Mouse (Mus musculus): ENCODE results near the gene Tiparp. TPM values are rescaled to one million over a fixed set of nuclear protein-coding genes. Genes with fewer than 3 reads are reported as not detected.

Tiparp gene
- polyA plus RNA-seq, 1 experiment = 6.6 TPM

DNA sequence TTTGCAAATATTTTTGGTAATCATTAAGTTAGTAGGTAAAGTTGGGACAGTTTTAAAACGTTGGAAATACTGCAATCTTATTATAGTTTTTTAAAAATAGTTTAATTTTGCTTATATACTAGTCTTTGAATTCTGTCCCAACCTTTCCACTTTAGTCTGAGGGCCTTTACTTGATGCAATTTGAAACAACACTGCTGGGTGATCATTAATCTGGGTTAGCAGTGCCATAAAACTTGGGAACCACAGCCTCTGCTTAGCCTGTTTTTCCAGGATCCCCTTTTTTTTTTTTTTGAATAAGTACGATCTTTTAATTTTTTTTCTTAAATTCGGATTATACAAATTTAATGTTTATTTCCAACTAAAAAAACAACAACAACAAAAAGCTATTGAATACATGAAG lies 1.0 kb upstream of the Tiparp start:
- WGBS = 44% methylated on average over 3 of the region's 3 CpGs
- no peaks in the 10 kb centered on the region for H3K4me1 ChIP-seq (replicated peaks; ENCODE audit: control insufficient read depth, insufficient read depth, low read length)
- TF ChIP-seq POLR2A (IDR thresholded peaks at IDR 0.05; ENCODE audit: control insufficient read depth, extremely low read depth, insufficient read depth, low read length, poor library complexity) = no peak
- TF ChIP-seq CTCF (IDR thresholded peaks at IDR 0.05; ENCODE audit: borderline replicate concordance, control insufficient read depth, extremely low read depth, insufficient read depth, low read length, poor library complexity) = no peak
- no peak overlapping the region for H3K4me3 ChIP-seq (ENCODE audit: control insufficient read depth, insufficient read depth, low read length)
- H3K36me3 ChIP-seq (ENCODE audit: control insufficient read depth, insufficient read depth, low read length) = no peaks in the 10 kb centered on the region
- H3K27ac ChIP-seq (ENCODE audit: control insufficient read depth, insufficient read depth, low read length) = no peak overlapping the region
- no peak for DNase-seq
- H3K27me3 ChIP-seq (ENCODE audit: control insufficient read depth, insufficient read depth, low read length) = no peaks in the 10 kb centered on the region

DNA sequence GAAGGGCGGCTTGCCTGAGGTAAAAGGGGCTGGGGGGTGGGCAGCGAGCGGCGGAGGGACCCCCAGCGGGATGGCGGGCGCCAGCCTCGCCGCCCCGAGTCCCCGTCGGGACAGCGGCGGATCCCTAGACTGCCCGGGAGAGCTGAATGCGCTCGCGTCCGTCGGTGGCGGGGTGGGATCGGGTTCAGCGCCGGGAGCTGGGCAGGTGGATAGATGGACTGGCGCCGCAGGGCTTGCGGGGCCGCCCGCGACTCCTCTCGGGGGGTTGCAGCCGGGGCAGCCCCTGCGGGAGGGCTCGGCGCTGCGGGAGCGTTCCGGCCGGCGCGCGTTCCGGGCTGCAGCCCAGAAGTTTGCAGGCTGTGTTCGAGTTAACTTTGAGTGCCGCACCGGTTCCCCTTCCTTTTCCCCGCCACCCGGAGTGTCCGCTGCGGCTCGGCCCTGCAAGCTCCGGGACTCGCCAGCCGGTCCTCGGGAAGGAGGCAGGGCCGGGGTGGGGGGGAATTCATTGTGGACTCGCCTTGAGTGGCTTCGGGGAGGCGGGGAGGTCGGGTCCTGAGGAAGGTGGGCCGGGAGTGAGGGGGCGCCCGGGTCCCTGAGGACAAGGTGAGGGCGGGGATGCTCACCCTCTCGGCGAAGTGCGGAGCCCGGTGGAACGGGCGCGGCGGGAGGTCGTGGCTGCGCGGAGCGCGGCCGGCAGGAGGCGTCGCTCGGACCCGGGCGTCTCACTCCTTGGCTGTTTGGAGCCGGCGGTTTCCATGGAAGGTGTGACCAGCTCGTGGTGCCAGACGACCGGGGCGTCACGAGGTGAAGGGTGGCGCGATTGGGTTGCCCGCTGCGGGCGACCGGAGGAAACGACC lies 632 bp downstream of the Tiparp start:
- Histone ChIP-seq H3K4me3 (ENCODE audit: control insufficient read depth, insufficient read depth, low read length) (peak overlapping the region; percentile 75), H3K4me1 (replicated peaks; ENCODE audit: control insufficient read depth, insufficient read depth, low read length) (no peaks in the 10 kb centered on the region), H3K27ac (ENCODE audit: control insufficient read depth, insufficient read depth, low read length) (peak overlapping the region; percentile 6; the same call in 1 of the 2 replicates), H3K27me3 (ENCODE audit: control insufficient read depth, insufficient read depth, low read length) (no peaks in the 10 kb centered on the region), H3K36me3 (ENCODE audit: control insufficient read depth, insufficient read depth, low read length) (no peaks in the 10 kb centered on the region)
- under 1% methylated on average over 97 of the region's 97 CpGs for WGBS
- TF ChIP-seq POLR2A (IDR thresholded peaks at IDR 0.05; ENCODE audit: control insufficient read depth, extremely low read depth, insufficient read depth, low read length, poor library complexity) (no peak), CTCF (IDR thresholded peaks at IDR 0.05; ENCODE audit: borderline replicate concordance, control insufficient read depth, extremely low read depth, insufficient read depth, low read length, poor library complexity) (peak; percentile 77; the same call in 1 of the 2 replicates)
- DNase-seq = peak; percentile 63

DNA sequence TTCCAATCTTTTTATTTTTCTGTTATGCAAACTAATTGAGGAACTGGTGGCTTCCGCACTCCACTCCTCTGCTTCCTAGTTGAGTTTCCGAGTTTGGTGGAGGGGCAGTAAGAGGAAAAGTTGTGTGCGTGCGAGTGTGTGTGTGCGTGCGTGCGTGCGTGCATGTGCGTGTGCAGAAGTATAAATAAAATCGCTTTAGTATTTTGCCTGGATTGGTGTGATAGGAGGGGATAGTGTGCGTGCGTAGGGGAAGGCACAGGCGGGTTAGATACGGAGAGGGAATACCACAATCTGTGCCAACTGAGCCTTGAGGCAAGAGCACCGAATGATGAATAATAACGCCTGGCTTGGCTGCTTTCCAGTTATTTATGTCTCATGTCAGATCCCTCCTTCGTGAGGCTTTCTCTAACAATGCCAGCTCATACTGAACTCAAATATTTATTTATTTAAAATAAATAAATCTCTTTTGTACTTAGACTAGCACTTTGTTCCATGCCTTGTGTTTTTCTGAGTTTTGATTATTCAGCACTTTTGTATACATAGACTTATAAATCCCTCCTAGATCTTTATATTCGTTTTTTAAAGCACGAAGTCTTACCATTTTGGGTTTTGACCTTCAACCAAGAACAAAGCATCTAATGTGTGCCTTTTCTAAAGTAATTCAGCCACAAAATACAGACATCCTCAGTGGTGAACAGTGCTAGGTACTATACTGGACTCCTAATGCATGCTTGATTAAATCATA lies 1.4 kb downstream of the Tiparp start:
- Histone ChIP-seq H3K27me3 (ENCODE audit: control insufficient read depth, insufficient read depth, low read length) (no peaks in the 10 kb centered on the region), H3K27ac (ENCODE audit: control insufficient read depth, insufficient read depth, low read length) (no peak overlapping the region), H3K36me3 (ENCODE audit: control insufficient read depth, insufficient read depth, low read length) (no peaks in the 10 kb centered on the region), H3K4me3 (ENCODE audit: control insufficient read depth, insufficient read depth, low read length) (peak overlapping the region; percentile 75), H3K4me1 (replicated peaks; ENCODE audit: control insufficient read depth, insufficient read depth, low read length) (no peaks in the 10 kb centered on the region)
- WGBS = 4% methylated on average over 19 of the region's 19 CpGs
- no peak for TF ChIP-seq CTCF (IDR thresholded peaks at IDR 0.05; ENCODE audit: borderline replicate concordance, control insufficient read depth, extremely low read depth, insufficient read depth, low read length, poor library complexity)
- no peak for TF ChIP-seq POLR2A (IDR thresholded peaks at IDR 0.05; ENCODE audit: control insufficient read depth, extremely low read depth, insufficient read depth, low read length, poor library complexity)
- no peak for DNase-seq

- H3K4me3 ChIP-seq (ENCODE audit: control insufficient read depth, insufficient read depth, low read length) = no peak overlapping the region
- no peak for TF ChIP-seq CTCF (IDR thresholded peaks at IDR 0.05; ENCODE audit: borderline replicate concordance, control insufficient read depth, extremely low read depth, insufficient read depth, low read length, poor library complexity)
- TF ChIP-seq POLR2A (IDR thresholded peaks at IDR 0.05; ENCODE audit: control insufficient read depth, extremely low read depth, insufficient read depth, low read length, poor library complexity) = no peak
- no peak overlapping the region for H3K27ac ChIP-seq (ENCODE audit: control insufficient read depth, insufficient read depth, low read length)
- no peaks in the 10 kb centered on the region for H3K27me3 ChIP-seq (ENCODE audit: control insufficient read depth, insufficient read depth, low read length)
- WGBS = 90% methylated on average over 2 of the region's 2 CpGs
- no peaks in the 10 kb centered on the region for H3K36me3 ChIP-seq (ENCODE audit: control insufficient read depth, insufficient read depth, low read length)
- no peaks in the 10 kb centered on the region for H3K4me1 ChIP-seq (replicated peaks; ENCODE audit: control insufficient read depth, insufficient read depth, low read length)
- DNase-seq = no peak
Observed at GRCm38 (mm10) chr3:65533014-65533413, 4.8 kb downstream of the Tiparp start.

DNA sequence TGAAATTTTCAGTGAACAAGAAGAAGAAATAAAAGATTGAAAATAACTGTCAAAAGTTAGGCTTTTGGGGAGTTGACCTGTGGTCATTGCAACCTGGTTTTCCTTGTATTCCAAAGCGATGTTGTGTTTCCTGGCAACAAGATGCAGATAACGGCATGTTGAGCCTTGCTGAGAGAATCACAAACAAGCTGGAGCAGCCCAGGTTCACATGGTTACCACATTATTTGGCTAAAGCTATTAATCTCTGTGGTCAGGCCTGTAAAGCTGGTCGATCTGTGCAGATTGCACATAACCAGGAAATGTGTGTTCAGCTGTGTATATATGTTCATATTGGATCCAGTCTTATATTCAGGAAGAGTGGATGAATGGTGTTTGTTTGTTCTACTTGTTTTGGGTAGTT lies 5.4 kb downstream of the Tiparp start:
- H3K4me3 ChIP-seq (ENCODE audit: control insufficient read depth, insufficient read depth, low read length) = no peak overlapping the region
- H3K27ac ChIP-seq (ENCODE audit: control insufficient read depth, insufficient read depth, low read length) = no peak overlapping the region
- 90% methylated on average over 3 of the region's 3 CpGs for WGBS
- no peak for TF ChIP-seq CTCF (IDR thresholded peaks at IDR 0.05; ENCODE audit: borderline replicate concordance, control insufficient read depth, extremely low read depth, insufficient read depth, low read length, poor library complexity)
- no peak for TF ChIP-seq POLR2A (IDR thresholded peaks at IDR 0.05; ENCODE audit: control insufficient read depth, extremely low read depth, insufficient read depth, low read length, poor library complexity)
- no peaks in the 10 kb centered on the region for H3K4me1 ChIP-seq (replicated peaks; ENCODE audit: control insufficient read depth, insufficient read depth, low read length)
- H3K27me3 ChIP-seq (ENCODE audit: control insufficient read depth, insufficient read depth, low read length) = no peaks in the 10 kb centered on the region
- no peaks in the 10 kb centered on the region for H3K36me3 ChIP-seq (ENCODE audit: control insufficient read depth, insufficient read depth, low read length)
- no peak for DNase-seq

DNA sequence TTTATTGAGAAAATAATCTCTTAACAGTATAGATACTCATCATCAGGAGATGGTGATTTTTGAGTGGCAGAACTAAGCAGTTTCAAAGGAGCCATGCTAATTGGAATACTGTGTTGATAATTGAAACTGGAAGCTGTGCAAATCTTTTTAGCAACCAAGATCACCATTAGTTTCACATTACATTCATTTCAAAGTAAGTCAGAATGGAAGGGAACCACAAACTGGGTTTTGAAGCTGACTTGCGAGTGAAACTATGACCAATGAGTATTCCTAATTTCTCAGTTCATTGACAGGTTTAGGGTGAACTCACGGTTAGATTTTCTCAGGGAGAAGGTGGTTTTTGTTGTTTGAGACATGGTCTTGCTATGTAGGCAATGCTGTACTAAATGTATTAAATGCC lies 6.3 kb downstream of the Tiparp start:
- DNase-seq = no peak
- Histone ChIP-seq H3K27me3 (ENCODE audit: control insufficient read depth, insufficient read depth, low read length) (no peaks in the 10 kb centered on the region), H3K4me3 (ENCODE audit: control insufficient read depth, insufficient read depth, low read length) (no peak overlapping the region), H3K4me1 (replicated peaks; ENCODE audit: control insufficient read depth, insufficient read depth, low read length) (no peaks in the 10 kb centered on the region), H3K27ac (ENCODE audit: control insufficient read depth, insufficient read depth, low read length) (no peak overlapping the region), H3K36me3 (ENCODE audit: control insufficient read depth, insufficient read depth, low read length) (no peaks in the 10 kb centered on the region)
- 88% methylated on average over 2 of the region's 2 CpGs for WGBS
- TF ChIP-seq POLR2A (IDR thresholded peaks at IDR 0.05; ENCODE audit: control insufficient read depth, extremely low read depth, insufficient read depth, low read length, poor library complexity) = no peak
- no peak for TF ChIP-seq CTCF (IDR thresholded peaks at IDR 0.05; ENCODE audit: borderline replicate concordance, control insufficient read depth, extremely low read depth, insufficient read depth, low read length, poor library complexity)

All from thymus, adult 2 months (tissue).